Mouse (Mus musculus) right cerebral cortex, postnatal 14 days (tissue): ENCODE results near the gene Dgkz.

ENCODE experiments used
- DNase-seq: peaks from one replicate; pipeline ENCODE4 v3.0.0; 2022

The Dgkz gene

GRCm38 (mm10) chr2:91916346-91916977 lies 59.2 kb downstream of the Dgkz start:
- DNase-seq = no peak

GRCm38 (mm10) chr2:91913328-91914110 lies 62.1 kb downstream of the Dgkz start:
- no peak for DNase-seq

- DNase-seq = no peak
These were observed 63.0 kb downstream of the Dgkz start for GRCm38 (mm10) chr2:91912616-91913015.

GRCm38 (mm10) chr2:91906141-91906540 lies 69.5 kb downstream of the Dgkz start:
- no peak for DNase-seq

GRCm38 (mm10) chr2:91904618-91905307 lies 70.9 kb downstream of the Dgkz start:
- peak; percentile 36 for DNase-seq

GRCm38 (mm10) chr2:91903171-91903925 lies 72.3 kb downstream of the Dgkz start:
- DNase-seq = no peak

- no peak for DNase-seq
These were observed 73.3 kb downstream of the Dgkz start for GRCm38 (mm10) chr2:91902336-91902735.

GRCm38 (mm10) chr2:91900431-91900830 lies 75.2 kb downstream of the Dgkz start:
- no peak for DNase-seq

- DNase-seq = no peak
These were observed 76.5 kb downstream of the Dgkz start for GRCm38 (mm10) chr2:91899141-91899540.

GRCm38 (mm10) chr2:91897968-91898367 lies 77.7 kb downstream of the Dgkz start:
- DNase-seq = no peak

- no peak for DNase-seq
These were observed 80.3 kb downstream of the Dgkz start for GRCm38 (mm10) chr2:91895401-91895800.

GRCm38 (mm10) chr2:91894716-91895115 lies 80.9 kb downstream of the Dgkz start:
- no peak for DNase-seq

GRCm38 (mm10) chr2:91884616-91885015 lies 91.0 kb downstream of the Dgkz start:
- no peak for DNase-seq

- no peak for DNase-seq
These were observed 91.7 kb downstream of the Dgkz start for GRCm38 (mm10) chr2:91883961-91884360.
